Mouse (Mus musculus) olfactory bulb, adult 2 months (tissue): ENCODE data around the gene Rapgef5. TPM values are rescaled to one million over a fixed set of nuclear protein-coding genes. Genes with fewer than 3 reads are reported as not detected.

Experiments used
- H3K27ac ChIP-seq: fragments of 200-500 bp; 2 replicates; pipeline ENCODE4 v1.5.1; 2012; ENCODE audit warnings: low read depth, low read length; ENCODE audit not compliant: insufficient read depth
- H3K4me1 ChIP-seq: fragments of 200-500 bp; 2 replicates; pipeline ENCODE4 v1.6.1; 2012; ENCODE audit warnings: low read length; ENCODE audit not compliant: control insufficient read depth, insufficient read depth
- H3K4me3 ChIP-seq: fragments of 200-500 bp; 2 replicates; pipeline ENCODE4 v1.5.1; 2012; ENCODE audit warnings: mild to moderate bottlenecking, low read depth, low read length, moderate library complexity; ENCODE audit not compliant: insufficient read depth
- CTCF ChIP-seq: fragments of 200-500 bp; IDR thresholded peaks from 2 replicates; pipeline ENCODE4 v1.5.1; 2012; ENCODE audit warnings: low read depth, mild to moderate bottlenecking, low read length, moderate library complexity; ENCODE audit not compliant: insufficient read depth
- POLR2A ChIP-seq: fragments of 200-500 bp; IDR thresholded peaks from 2 replicates; pipeline ENCODE4 v1.6.1; 2012; ENCODE audit warnings: mild to moderate bottlenecking, low read depth, low read length, moderate library complexity; ENCODE audit not compliant: insufficient read depth
- WGBS: fragments of 180-500 bp; shearing (Covaris S2); methylation state at CpG from one replicate; pipeline ENCODE4 v1.1.7; 2018; 5-methylcytosine and 5-hydroxymethylcytosine counted together
- polyA plus RNA-seq: library from polyadenylated mRNA; stranded (reverse); fragments of >200 nt; gene quantifications from 2 replicates; pipeline ENCODE4 v1.2.4, GENCODE M21; 2012; ENCODE audit warnings: low replicate concordance; ENCODE audit not compliant: missing spikeins, insufficient read depth, insufficient read length

Gene Rapgef5
- polyA plus RNA-seq, 1 experiment = not detected

DNA sequence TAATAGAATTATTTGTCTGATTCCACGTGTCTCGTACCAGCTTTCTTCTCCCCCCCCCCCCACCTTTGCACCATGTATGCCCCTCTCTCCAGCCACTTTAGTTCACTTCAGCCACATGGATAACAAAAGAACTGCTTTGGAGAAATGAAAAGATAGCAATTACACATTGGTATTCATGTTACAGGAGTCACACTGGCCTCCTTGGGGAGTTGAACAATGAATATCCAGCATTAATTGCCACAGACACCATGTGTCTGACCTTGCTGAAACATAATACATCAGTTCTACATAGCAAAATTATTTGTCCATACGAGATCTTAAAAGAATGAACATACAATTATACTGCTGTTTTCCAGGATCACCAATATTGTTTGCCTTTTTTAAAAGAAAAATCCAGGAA lies 170.5 kb downstream of the Rapgef5 start:
- Histone ChIP-seq H3K4me3 (no peak overlapping the region), H3K27ac (no peak overlapping the region), H3K4me1 (peaks cover 8% of the 10 kb centered on the region)
- WGBS = 82% methylated on average over 3 of the region's 3 CpGs
- TF ChIP-seq CTCF (no peak), POLR2A (no peak)

DNA sequence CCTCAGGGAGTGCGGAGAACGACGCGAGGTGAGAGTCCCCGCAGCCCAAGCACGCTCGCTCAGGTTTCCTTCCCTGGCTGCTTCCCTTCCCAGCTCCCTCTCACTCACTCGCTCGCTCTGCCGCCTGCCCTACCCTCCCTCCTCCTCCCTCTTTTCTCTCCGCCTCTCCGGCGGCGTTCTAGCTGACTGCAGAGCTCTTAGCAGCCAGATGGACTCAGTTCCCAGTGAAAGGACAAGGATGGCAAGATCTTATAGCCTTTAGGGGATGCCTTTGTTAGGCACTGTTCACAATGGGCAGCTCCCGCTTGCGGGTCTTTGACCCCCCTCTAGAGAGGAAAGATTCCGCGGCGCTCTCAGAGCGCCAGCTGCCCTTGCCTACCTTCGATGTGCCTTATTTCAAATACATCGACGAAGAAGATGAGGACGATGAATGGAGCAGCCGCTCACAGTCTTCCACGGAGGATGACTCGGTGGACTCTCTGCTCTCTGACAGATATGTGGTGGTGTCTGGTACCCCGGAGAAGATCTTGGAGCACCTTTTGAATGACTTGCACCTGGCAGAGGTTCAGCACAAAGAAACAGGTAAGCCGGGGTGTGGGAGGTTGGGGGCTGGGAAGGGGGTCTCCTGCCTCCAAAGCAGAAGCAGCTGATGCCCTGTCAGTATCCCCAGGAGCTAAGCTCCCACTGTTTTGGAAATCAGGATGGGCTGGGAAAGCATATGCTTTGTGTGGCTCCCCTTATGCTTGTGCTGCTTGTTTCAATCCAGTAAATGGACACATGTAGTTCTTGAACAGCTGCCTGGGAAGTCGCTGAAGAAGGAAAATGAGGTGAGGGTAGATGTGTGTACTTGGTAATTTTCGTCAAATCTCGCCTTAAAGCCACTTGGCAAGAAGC lies 172.6 kb downstream of the Rapgef5 start:
- 7% methylated on average over 32 of the region's 32 CpGs for WGBS
- TF ChIP-seq POLR2A = no peak
- no peak for TF ChIP-seq CTCF
- Histone ChIP-seq H3K27ac (peak overlapping the region; percentile 38), H3K4me1 (peaks cover 8% of the 10 kb centered on the region), H3K4me3 (peak overlapping the region; percentile 64)

DNA sequence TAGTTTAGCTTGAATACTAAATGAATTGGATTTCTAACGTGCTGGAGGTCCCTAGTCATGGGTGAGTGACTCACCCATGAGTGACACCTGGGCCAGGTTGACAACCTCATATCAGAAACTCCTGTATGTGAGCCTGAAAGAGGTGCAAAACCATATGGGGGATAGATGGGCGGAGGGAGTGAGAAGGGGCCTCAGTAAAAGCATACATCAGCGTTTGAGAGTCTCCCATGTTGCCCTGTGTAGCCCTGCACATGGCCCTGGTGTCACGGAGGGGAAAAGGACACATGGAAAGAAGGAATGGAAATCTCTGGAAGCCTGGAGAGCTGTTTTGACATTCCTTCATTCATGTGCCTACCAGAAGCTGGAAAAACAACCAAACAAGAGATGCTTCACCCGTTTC lies 175.1 kb downstream of the Rapgef5 start:
- Histone ChIP-seq H3K27ac (no peak overlapping the region), H3K4me3 (no peak overlapping the region)
- 75% methylated on average over 5 of the region's 5 CpGs for WGBS

GRCm38 (mm10) chr12:117692775-117693174 lies 176.5 kb downstream of the Rapgef5 start:
- Histone ChIP-seq H3K27ac (no peak overlapping the region), H3K4me1 (peaks cover 8% of the 10 kb centered on the region), H3K4me3 (no peak overlapping the region)
- 93% methylated on average over 1 of the region's 1 CpGs for WGBS
- TF ChIP-seq CTCF (no peak), POLR2A (no peak)

More for the DNA sequence above, 175.1 kb downstream of the Rapgef5 start:
- peaks cover 8% of the 10 kb centered on the region for H3K4me1 ChIP-seq
- TF ChIP-seq POLR2A = no peak
- no peak for TF ChIP-seq CTCF

GRCm38 (mm10) chr12:117699950-117700665 lies 183.8 kb downstream of the Rapgef5 start:
- WGBS = 90% methylated on average over 3 of the region's 3 CpGs
- Histone ChIP-seq H3K4me1 (no peaks in the 10 kb centered on the region), H3K27ac (no peak overlapping the region), H3K4me3 (no peak overlapping the region)
- TF ChIP-seq CTCF (no peak), POLR2A (no peak)

- Histone ChIP-seq H3K4me3 (no peak overlapping the region), H3K27ac (no peak overlapping the region), H3K4me1 (no peaks in the 10 kb centered on the region)
- 88% methylated on average over 6 of the region's 6 CpGs for WGBS
- no peak for TF ChIP-seq POLR2A
- no peak for TF ChIP-seq CTCF
Observed at GRCm38 (mm10) chr12:117700927-117701326, 184.6 kb downstream of the Rapgef5 start.

GRCm38 (mm10) chr12:117702291-117702690 lies 186.0 kb downstream of the Rapgef5 start:
- H3K4me3 ChIP-seq = no peak overlapping the region
- WGBS = 91% methylated on average over 8 of the region's 8 CpGs

DNA sequence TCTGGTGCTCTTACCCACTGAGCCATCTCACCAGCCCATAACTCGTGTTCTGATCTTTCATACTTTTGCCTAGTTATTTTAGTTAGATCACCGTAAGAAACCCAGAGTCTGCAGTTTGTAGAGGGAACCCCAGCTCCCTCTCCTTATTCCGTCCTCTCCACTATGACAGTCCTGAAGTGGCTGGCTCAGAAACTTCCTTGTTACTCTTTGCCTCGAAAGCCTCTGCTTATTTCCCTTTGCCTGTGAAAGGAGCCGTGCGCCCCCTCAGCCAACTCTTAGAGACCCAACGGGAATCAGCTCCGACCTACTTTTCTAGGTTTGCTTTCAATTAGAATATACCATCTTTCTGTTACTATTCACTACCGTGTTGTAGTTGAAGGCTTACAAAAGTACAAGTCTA lies 186.6 kb downstream of the Rapgef5 start:
- Histone ChIP-seq H3K4me3 (no peak overlapping the region), H3K4me1 (no peaks in the 10 kb centered on the region), H3K27ac (no peak overlapping the region)
- TF ChIP-seq POLR2A (no peak), CTCF (no peak)
- 83% methylated on average over 9 of the region's 9 CpGs for WGBS

More at GRCm38 (mm10) chr12:117702291-117702690, 186.0 kb downstream of the Rapgef5 start:
- TF ChIP-seq POLR2A (no peak), CTCF (no peak)
- no peak overlapping the region for H3K27ac ChIP-seq
- no peaks in the 10 kb centered on the region for H3K4me1 ChIP-seq

DNA sequence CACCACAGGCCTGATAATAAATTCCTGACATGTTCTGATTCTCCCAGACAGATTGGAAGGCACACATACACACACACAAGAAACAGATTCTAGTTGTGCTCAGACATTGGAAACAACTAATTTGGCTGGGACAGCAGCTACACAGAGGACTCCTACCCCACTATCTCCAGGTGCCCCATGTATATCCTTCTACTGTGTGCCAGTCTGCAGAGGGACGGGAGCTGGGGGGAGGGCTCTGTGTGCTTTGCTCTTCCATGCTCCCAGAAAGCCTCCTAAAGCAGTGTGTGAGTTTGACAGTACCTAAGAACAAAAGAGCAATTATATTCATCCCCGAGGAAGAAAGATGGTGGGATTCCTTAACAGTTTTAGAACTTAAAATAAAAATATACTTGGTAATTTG lies 187.1 kb downstream of the Rapgef5 start:
- Histone ChIP-seq H3K27ac (no peak overlapping the region), H3K4me1 (no peaks in the 10 kb centered on the region), H3K4me3 (no peak overlapping the region)
- TF ChIP-seq POLR2A = no peak
- no peak for TF ChIP-seq CTCF
- WGBS = 54% methylated on average over 2 of the region's 2 CpGs
